Mouse (Mus musculus): Measurements from ENCODE around the gene Lrrk1.

DNA sequence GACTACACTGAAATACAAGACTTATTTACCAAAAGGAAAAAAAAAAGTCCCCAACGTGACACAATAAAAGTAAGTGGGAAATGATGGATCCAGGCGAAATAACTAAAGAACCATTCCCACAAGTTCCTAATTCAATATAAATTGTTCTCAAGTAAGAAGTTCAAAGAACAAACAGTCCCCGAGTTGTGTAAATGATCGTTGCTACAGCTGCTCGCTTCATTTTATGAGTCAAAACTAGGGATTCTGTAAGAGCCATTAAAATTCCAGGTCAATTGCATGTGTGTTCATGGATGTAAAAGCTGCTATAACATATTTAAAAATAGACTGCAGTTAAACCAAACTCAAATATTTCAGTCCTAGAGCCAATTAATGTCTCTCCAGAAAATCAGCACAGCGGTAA, 70.0 kb downstream of the Lrrk1 start:
- no peak for TF ChIP-seq GATA1 (IDR thresholded peaks at IDR 0.05; ENCODE audit: borderline replicate concordance, low read length)
- TF ChIP-seq FLI1 (IDR thresholded peaks at IDR 0.05; ENCODE audit: low read length): no peak

Measured in megakaryocyte, embryonic 14.5 days (primary cell).